ENCODE assay signal across 20 mouse cellular contexts in the genomic region with DNA sequence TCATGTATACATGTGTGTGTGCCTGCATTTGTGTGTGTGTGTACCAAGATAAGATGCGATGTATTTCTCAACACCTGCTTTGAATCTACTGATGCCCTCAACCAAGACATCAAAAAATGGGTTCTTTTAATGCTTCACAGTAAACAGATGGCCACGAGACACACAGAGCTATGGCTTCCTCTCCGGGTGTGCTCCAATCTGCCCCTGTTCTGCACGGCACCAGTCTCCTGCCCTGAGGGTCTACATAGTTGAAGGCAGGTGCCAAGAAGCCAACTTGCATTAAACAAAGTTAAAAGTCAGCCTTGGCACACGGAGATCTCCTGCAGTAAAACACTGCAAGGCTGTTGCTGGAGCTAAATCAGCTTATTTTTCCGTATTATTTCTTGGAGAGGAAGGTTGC.
DNase-seq lines count a peak whose midpoint lies in the region; ATAC-seq lines count a peak whose summit lies in the region.
"Had no signal": no experiment of that assay in that cellular context is flagged by ENCODE, and none has a peak within 500 bp of the region (broad histone marks: within the 10 kb centered on the region; RNA-seq: fewer than 3 reads in every experiment).

No protein-coding gene starts in this region.

- no peak overlapping the region for H3K9ac ChIP-seq in kidney, embryonic 16.5 days (replicated peaks; ENCODE audit: low read length)
- H3K9ac ChIP-seq: limb, embryonic 15.5 days; liver, embryonic 15.5 days; lung, embryonic 15.5 days had no signal

- H3K27me3 ChIP-seq in kidney, embryonic 16.5 days (ENCODE audit: insufficient read depth, low read length), result no peaks in the 10 kb centered on the region
- H3K27me3 ChIP-seq: heart, embryonic 13.5 days; limb, embryonic 15.5 days; liver, embryonic 15.5 days; lung, embryonic 15.5 days; megakaryocyte, embryonic 14.5 days had no signal

- no peak overlapping the region for H3K4me2 ChIP-seq in kidney, embryonic 16.5 days (replicated peaks; ENCODE audit: low read depth, low read length)
- H3K4me2 ChIP-seq: heart, embryonic 13.5 days; limb, embryonic 15.5 days; liver, embryonic 15.5 days; lung, embryonic 15.5 days had no signal

- no peaks in the 10 kb centered on the region for H3K9me3 ChIP-seq in kidney, embryonic 16.5 days (ENCODE audit: low read length)
- H3K9me3 ChIP-seq: forebrain, embryonic 10.5 days; heart, embryonic 13.5 days; limb, embryonic 15.5 days; liver, embryonic 15.5 days; lung, embryonic 15.5 days; megakaryocyte, embryonic 14.5 days had no signal

- no peaks in the 10 kb centered on the region for H3K36me3 ChIP-seq in kidney, embryonic 16.5 days (ENCODE audit: insufficient read depth, low read length)
- H3K36me3 ChIP-seq: forebrain, embryonic 10.5 days; heart, embryonic 13.5 days; limb, embryonic 15.5 days; liver, embryonic 15.5 days; lung, embryonic 15.5 days had no signal

- H3K4me1 ChIP-seq in kidney, embryonic 16.5 days (ENCODE audit: insufficient read depth, low read length), result peaks cover 21% of the 10 kb centered on the region

- no peak overlapping the region for H3K27ac ChIP-seq in kidney, embryonic 16.5 days (ENCODE audit: low read length)
- H3K27ac ChIP-seq: forebrain, embryonic 10.5 days; heart, adult 2 months; heart, embryonic 13.5 days; liver, embryonic 15.5 days; lung, embryonic 15.5 days had no signal

- no peak for DNase-seq in cerebellum, postnatal 4 days (ENCODE audit: low spot score in 2 of 2)
- DNase-seq in kidney, adult 11 months, result peak; percentile 44
- peak; percentile 60 for DNase-seq in brain, adult 2 months (ENCODE audit: low read depth, low spot score)
- DNase-seq in cerebellum, adult 9-11 months, result peak; percentile 68
- DNase-seq: heart, adult 2 months; heart, postnatal 14 days; kidney, adult 18-20 months; layer of hippocampus, adult 9-11 months; lung, postnatal 36 days; thymus, postnatal 25 days had no signal

- H3K4me3 ChIP-seq in kidney, embryonic 16.5 days (ENCODE audit: low read length), result no peak overlapping the region
- H3K4me3 ChIP-seq: forebrain, embryonic 10.5 days; heart, adult 2 months; heart, embryonic 13.5 days; limb, embryonic 15.5 days; liver, embryonic 15.5 days; lung, embryonic 15.5 days; megakaryocyte, embryonic 14.5 days had no signal

- 83% methylated on average over 6 of the region's 6 CpGs for WGBS in kidney, embryonic 16.5 days

- 0 out of 2 replicates have a peak, but pooled peaks have one; percentile 26 for ATAC-seq in cerebellum, adult (ENCODE audit: insufficient number of reproducible peaks, low FRiP score, low TSS enrichment)
- ATAC-seq in kidney, embryonic 16.5 days (ENCODE audit: low FRiP score, low TSS enrichment), result no peak
- ATAC-seq in frontal cortex, adult (ENCODE audit: low TSS enrichment), result no peak
- ATAC-seq: midbrain, embryonic 16.5 days had no signal

Comparison
In these comparisons a context has a peak if more than half of its experiments do, and no peak if none do; other contexts are left out.
1. DNase-seq: peak in kidney, adult 11 months (single experiment), brain, adult 2 months (single experiment) and cerebellum, adult 9-11 months (single experiment); none in cerebellum, postnatal 4 days (0 of 2).